Mouse (Mus musculus) gastrocnemius, postnatal 36 days (tissue): ENCODE data around the gene Unc13b. TPM values are rescaled to one million over a fixed set of nuclear protein-coding genes. Genes with fewer than 3 reads are reported as not detected.

Experiments used
- DNase-seq, 2 experiments: peaks; one replicate each; pipeline ENCODE4 v3.0.0; 2022
- intact Hi-C: fragments of 180-260 bp; cut with DNase I; formaldehyde crosslinking; loops from one replicate; pipeline ENCODE4 v1.15.1; 2025
- total RNA-seq, 2 experiments: library from RNA; stranded (reverse); gene quantifications; 2 replicates each; pipeline ENCODE4 v1.2.3; 2021

The Unc13b gene
- total RNA-seq, 2 experiments from 2014 or later, result 2.3 to 2.8 TPM

DNA sequence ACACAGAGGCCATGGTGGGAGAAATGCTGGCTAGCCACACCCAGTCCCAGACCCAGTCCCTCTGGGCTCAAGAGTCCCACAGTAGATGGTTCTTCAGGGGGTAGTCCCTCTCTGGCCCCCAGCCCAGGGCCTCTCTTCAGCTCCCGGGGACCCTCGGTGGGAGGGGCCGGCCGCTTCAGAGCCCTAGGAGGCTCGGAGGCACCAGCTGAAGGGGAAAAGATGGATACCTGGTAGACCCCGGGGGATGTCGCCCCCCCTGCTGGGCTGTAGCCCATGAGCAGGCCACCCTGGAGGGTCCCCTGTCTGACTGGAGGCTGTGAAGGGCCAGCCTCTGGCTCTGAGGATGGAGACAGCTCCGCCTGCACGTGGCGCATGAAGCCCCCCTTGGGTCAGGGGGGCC lies 22.4 kb upstream of the Unc13b start:
- intact Hi-C loops, result no loop called here
- DNase-seq, result no peak

GRCm38 (mm10) chr4:43037860-43038566 lies 20.7 kb upstream of the Unc13b start:
- intact Hi-C loops, result no loop called here
- no peak for DNase-seq

DNA sequence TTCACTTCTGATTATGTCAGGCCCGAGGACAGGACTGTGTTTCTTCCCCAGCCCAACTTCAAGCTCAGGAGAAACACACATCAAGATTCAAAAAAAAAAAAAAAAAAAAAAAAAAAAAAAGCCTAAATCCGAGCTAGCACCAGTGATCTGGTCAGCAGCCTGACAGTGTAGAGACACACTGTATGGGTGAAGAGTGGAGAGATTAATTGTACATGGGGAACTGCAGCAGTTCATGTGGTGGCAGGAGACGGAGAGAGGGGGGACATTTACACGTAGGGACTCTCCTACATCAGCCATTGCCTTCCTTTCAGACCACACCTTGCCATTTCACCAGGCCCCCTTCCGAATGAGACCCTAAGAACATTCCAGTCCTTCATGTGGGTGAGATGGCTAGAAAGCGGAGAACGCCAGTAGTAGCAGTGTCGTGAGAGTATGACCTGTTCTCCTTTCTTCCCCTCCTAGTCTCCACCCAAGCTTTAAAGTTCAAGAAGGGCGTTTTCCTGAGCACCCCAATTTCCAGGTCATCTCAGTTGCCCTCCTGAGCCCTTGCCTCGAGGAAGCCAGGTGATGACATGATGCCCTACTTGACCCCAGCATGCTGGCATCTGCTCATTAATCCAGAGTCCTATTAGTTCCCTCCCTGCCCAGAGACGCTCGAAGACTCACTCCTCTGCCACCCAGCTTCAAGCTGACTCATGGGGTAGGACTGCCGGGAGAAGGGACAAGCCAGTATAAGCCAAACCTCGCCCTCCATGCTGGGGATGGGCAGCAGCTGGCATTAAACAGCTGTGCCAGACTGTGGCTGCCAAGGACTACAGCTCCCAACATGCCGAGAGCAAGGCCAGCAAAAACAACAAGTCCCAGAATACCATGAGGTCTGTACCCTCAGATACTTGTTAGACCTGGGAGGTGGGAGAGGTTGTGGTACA lies 19.9 kb upstream of the Unc13b start:
- DNase-seq, result peak in 1 of 2 experiments; percentile 34
- intact Hi-C loops, result no loop called here

DNA sequence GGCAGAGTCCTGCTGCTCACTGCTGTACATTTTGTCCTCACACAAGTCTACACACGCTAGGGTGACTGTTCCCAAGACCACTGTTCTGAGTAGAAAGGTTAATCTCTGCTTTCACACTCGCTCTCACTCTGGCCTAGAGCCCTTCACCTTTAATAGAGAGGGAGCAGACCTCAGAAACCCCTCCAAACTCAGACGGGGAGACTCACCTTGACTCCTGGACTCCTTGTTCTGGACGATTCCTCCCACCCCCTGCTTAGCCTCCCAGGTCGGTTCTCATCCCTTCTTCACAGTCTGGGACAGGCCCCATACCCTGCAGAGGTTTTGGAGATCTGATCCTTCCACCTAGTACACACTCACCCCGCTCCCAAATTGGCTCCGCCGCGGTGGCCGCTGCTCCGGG lies 19.1 kb upstream of the Unc13b start:
- DNase-seq, result no peak
- intact Hi-C loops, result no loop called here

DNA sequence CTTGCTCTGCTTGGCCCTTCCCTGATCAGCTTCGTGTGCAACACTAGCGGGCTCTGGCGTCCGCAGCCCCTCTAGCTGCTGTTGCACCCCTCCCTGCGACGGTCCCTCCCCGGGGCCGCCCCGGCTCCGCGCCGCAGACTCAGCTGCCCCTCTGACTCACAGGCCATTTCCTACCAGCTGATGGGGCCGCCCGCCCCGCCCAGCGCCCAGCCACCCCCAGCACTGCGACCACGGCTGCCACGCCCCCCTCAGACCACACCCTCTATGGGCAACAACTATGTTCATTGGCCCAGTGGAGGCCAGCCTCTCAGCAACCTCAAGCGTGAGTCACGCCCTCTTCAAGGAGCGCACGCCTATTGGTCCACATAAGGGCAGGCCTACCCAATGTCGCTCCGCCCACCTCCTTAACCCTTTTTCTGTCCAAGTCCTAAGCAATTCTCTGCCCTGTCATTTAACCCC lies 18.6 kb upstream of the Unc13b start:
- intact Hi-C loops, result no loop called here
- DNase-seq, result peak; percentile 89 to 97

DNA sequence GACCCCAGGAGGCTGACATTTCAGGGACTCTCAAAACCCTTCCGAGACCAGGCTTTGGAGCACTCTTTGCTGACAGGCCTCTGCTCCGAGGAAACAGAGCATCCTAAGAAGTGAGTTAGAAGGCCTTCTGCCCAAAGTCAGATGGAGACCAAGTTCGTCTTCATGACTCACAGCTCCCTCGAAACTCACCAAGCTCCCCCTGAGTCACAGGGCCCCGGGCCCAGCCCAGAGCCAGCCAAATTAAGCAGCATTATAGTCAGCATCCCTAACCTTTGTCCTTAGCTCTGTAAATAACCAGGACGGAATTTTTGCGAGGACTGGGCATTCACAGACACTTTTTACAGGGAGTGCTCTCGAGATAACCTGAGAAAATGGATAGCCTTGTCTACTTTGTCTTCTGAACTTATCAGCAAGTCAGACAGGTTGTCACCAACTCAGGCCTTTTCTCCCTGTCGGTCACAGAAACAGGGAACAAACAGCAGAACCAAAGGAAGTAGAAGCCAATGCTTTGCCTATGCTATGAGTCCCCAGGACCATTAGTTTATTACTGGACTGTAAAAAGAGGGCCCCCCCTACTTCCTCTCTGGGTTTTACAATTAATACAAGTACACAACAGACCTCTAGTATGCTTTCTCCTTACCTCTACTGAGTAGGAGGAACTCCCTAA lies 17.7 kb upstream of the Unc13b start:
- intact Hi-C loops, result no loop called here

GRCm38 (mm10) chr4:43043644-43044357 lies 15.0 kb upstream of the Unc13b start:
- intact Hi-C loops, result no loop called here

More for the DNA sequence above, 17.7 kb upstream of the Unc13b start:
- DNase-seq, result no peak

GRCm38 (mm10) chr4:43044673-43045072 lies 14.1 kb upstream of the Unc13b start:
- no peak for DNase-seq
- intact Hi-C loops, result loop anchor here (5.0 kb wide), 1 partner anchor 378 kb away; no protein-coding TSS in a partner anchor

More at GRCm38 (mm10) chr4:43043644-43044357, 15.0 kb upstream of the Unc13b start:
- DNase-seq, result peak in 1 of 2 experiments; percentile 31

DNA sequence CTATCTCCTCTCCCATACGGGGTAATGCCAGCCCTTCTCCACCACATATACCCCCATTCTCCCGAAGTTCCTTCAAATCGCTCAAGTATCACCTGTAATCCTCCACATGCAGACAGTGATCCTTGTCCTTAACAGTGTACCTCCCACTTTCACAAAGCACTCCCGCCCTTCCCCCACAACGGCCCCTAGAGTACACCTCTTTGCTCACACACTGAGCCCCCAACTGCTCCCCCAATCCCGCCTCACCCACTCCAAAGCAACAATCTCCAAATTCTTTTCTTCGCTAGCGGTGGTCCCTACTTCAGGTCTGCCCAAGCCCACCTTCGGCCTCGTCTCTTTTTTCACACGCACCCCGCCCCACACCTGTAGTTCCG lies 13.5 kb upstream of the Unc13b start:
- intact Hi-C loops, result loop anchor here (5.0 kb wide), 1 partner anchor 377 kb away; no protein-coding TSS in a partner anchor
- DNase-seq, result no peak

GRCm38 (mm10) chr4:43045659-43046302 lies 13.0 kb upstream of the Unc13b start, which contains the start of gene Fam214b:
TSS of gene Fam214b (minus strand) at chr4:43046220.
- peak; percentile 99 for DNase-seq
- intact Hi-C loops, result loop anchor here (2.0 to 5.0 kb wide), 2 partner anchors 69 to 377 kb away; no protein-coding TSS in a partner anchor

GRCm38 (mm10) chr4:43046607-43047006 lies 12.1 kb upstream of the Unc13b start:
- intact Hi-C loops, result loop anchor here (2.0 to 5.0 kb wide), 2 partner anchors 68 to 376 kb away; no protein-coding TSS in a partner anchor
- DNase-seq, result no peak

DNA sequence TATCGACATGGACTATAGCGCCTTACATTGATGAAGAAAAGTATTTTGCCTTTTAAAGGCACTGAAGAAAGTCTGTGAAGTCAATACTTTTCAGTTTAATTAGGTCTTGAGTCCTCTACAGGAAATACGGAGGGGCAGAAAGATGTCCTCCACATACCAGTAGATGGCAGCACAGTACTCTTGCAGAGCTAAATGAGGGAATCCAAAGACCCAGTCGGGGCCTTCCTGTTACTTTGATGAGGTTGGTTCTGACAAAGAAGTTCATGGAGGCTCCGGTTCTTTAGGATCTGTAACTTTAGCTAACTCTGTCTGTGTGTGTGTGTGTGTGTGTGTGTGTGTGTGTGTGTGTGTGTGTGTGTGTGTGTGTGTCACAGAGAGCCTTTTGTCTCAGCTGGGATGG lies 11.5 kb upstream of the Unc13b start:
- intact Hi-C loops, result loop anchor here (2.0 to 5.0 kb wide), 2 partner anchors 68 to 375 kb away; no protein-coding TSS in a partner anchor
- peak in 1 of 2 experiments; percentile 66 for DNase-seq

DNA sequence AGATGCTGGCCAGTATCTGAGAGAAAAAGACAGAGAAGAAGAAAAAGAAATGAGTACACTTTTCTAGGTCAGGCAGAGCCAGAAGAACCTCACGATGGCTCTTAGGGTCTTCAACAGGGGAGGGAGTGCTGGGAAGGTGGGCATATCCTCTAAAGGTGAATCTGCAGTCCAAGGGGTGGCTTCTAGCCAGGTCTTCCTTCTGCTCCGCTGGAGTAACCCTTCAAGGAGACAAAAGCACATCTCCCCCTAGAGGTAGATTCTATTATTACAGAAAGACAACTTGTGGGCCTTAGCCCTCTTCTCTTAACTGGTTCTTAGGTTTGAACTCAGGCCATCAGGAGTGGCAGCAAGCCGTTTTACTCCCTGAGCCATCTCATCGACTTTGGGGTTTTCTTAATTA lies 6.1 kb upstream of the Unc13b start:
- intact Hi-C loops, result no loop called here
- no peak for DNase-seq

- intact Hi-C loops, result no loop called here
These were observed 1.1 kb upstream of the Unc13b start for GRCm38 (mm10) chr4:43057654-43058053.

DNA sequence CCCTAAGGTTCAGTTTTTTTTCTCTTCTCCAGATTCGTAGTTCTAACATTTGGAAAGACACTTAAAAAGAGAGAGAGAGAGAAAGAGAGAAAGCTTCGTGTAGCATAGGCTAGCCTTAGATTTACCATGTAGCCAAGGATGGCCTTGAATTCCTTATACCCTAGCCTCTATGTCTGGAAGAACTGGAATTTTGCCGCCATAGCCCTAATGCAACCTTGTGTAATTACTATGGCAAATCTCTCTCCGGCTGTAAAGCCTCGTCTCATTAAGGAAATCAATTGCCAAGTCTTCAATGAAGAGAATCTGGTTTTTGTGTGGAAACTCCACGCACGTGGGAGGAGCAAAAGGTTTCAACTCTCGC lies 381 bp upstream of the Unc13b start:
- intact Hi-C loops, result no loop called here
- DNase-seq, result no peak

More at GRCm38 (mm10) chr4:43057654-43058053, 1.1 kb upstream of the Unc13b start:
- DNase-seq, result no peak

DNA sequence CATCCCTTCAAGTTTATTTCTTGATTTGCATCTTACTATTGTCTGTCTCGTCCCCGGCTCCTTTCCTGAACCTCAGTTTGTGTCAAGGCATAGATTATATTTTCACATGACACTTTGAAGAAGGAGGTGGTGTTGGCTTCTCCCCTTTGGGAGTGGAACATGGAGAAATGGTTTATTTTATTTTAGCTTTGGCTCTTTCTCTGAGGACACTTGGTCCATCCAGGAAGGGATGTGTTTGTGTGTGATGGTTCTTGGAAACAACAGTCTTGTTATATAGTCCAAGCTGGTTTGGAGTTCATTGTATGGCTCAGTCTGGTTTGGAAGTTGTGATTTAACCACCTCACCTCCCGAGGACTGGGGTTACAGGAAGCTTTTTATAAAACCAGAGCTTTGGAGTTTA lies 944 bp downstream of the Unc13b start:
- intact Hi-C loops, result no loop called here
- no peak for DNase-seq

DNA sequence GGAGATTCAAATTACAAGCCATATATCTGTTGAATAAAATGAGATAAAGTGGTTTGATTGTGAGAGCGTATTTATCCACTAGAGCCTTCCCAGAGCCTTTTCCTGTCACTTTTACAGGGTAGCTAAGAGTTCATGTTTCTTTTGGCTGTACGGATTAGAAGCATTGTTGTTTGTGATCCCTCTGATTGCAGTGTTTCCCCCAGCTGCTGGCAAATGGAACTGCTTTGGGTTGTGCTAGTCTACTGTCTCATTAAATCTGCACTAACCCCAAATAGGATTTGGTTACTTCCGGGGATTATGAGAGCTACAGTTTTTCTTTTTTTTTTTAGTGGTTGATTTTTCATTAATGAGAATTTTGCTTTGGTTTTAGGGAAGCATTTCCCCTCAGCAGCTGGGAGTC lies 1.5 kb downstream of the Unc13b start:
- intact Hi-C loops, result no loop called here
- DNase-seq, result no peak

GRCm38 (mm10) chr4:43065471-43065870 lies 6.7 kb downstream of the Unc13b start:
- DNase-seq, result no peak
- intact Hi-C loops, result no loop called here

GRCm38 (mm10) chr4:43074923-43075322 lies 16.2 kb downstream of the Unc13b start:
- DNase-seq, result no peak
- intact Hi-C loops, result no loop called here
